Mouse (Mus musculus) layer of hippocampus, adult 2 months (tissue): Measurements from ENCODE around the gene Bco1. TPM values are rescaled to one million over a fixed set of nuclear protein-coding genes. Genes with fewer than 3 reads are reported as not detected.
A peak's percentile ranks its signal among the peaks of the same experiment; 100 is the strongest.

Source experiments
- DNase-seq, 2 experiments: peaks; one replicate each; pipeline ENCODE4 v3.0.0; 2022; ENCODE audit warnings: low spot score in 2 of 2
- H3K27ac ChIP-seq: fragments of 200-600 bp; 2 replicates; pipeline ENCODE4 v1.8.1; 2022
- H3K4me3 ChIP-seq: fragments of 200-600 bp; 2 replicates; pipeline ENCODE4 v1.8.1; 2022; ENCODE audit warnings: mild to moderate bottlenecking
- CTCF ChIP-seq: fragments of 200-600 bp; conservative IDR thresholded peaks from 2 replicates; pipeline ENCODE4 v1.8.1; 2022; ENCODE audit warnings: antibody characterized with exemption, mild to moderate bottlenecking, moderate library complexity
- long read RNA-seq, 2 experiments: library from polyadenylated mRNA; stranded (forward); transcript quantifications; one replicate each; pipeline ENCODE4 v2.0.0; 2021; ENCODE audit warnings: borderline mapping rate in 2 of 2
- total RNA-seq, 2 experiments: library from RNA; stranded (reverse); gene quantifications; 2 replicates each; pipeline ENCODE4 v1.2.3; 2021

Gene Bco1
- not detected for total RNA-seq
- long read RNA-seq, experiment 1: 0 reads
- long read RNA-seq, experiment 2: 0 reads

DNA sequence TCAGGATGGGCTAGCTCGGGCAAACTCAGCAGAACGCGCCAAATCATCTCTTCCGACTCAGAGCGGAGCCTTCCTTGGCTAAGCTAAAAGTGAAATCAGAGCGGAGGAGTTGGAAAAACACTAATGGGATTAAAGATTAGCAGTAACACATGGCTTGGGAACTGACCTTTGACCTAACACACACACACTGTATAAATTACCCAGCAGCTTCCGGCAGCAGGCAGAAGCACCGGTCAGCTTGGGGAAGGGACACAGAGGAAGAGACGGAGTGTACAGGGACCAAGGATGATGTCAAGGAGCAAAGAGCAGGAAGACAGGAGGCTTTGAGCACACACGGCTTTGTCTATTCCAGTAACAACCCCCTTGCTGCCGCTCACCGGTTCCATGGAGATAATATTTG lies at the start of gene Bco1:
Gene Bco1 (plus strand): TSS at position 208 of the 400 bp plus-strand sequence.
- Histone ChIP-seq H3K4me3 (no peak within 1 kb of the TSS), H3K27ac (no peak within 1 kb of the TSS)
- no peak for TF ChIP-seq CTCF
- no peak for DNase-seq

DNA sequence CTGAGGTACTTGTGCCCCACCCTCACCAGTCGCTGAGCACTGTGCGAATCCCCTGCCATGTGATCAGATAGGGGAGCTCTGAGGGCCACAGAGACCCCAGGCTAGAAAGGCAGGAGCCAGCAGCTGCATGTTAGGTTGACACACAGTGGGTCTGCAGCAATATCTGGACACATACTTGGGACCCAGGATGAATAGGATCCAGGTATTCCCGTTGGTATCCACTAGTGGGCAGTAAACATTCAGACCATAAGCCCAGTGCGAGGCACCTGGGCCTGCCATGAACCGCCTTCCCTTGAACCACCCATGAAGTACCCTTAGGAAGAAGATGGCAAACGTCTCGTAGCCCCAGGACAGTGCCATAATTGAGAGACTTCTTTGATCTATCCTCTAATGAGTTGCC lies 46.2 kb upstream of the Bco1 start:
- TF ChIP-seq CTCF: peak; percentile 35
- Histone ChIP-seq H3K27ac (no peak overlapping the region), H3K4me3 (no peak overlapping the region)
- no peak for DNase-seq

DNA sequence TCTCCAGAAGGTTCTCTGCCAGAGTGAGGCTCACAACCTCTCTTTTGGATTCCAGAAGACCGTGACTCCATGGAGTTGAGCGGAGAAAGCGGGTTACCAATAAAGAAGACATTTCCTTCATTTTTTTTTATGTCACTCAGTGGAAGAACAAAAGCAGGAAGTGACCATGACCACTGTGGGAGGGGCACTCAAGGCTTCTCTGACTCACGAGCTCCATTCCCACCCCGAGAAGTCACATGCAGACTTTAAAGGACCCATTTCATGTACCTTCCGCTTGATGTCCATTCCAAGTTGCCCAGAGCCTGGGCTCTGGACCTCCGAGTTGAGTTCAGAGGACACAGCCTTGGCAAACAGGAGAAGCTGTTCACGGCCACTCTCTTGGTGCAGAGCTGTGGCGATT lies 44.9 kb upstream of the Bco1 start:
- DNase-seq: no peak
- Histone ChIP-seq H3K27ac (no peak overlapping the region), H3K4me3 (no peak overlapping the region)
- TF ChIP-seq CTCF: no peak

DNA sequence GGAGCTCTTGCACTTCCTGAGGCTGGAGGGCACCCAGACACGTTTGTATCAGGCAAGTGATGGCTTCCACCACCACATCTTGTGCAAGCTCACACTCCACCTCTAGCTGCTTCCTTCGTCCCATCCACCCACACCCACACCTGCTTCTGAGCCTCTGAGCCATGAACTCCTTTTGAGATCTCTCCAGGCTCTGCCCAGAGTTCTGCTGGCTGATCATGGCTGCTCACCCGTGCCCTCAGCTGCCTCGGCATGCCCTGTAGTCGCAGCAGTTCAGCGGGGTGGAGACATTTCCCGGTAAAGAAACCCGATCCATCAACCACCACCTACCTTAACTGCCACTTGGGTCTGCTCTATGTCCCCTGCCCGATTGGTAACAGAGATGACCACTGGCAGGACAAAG lies 44.3 kb upstream of the Bco1 start:
- no peak overlapping the region for H3K4me3 ChIP-seq
- DNase-seq: no peak
- TF ChIP-seq CTCF: no peak
- no peak overlapping the region for H3K27ac ChIP-seq

DNA sequence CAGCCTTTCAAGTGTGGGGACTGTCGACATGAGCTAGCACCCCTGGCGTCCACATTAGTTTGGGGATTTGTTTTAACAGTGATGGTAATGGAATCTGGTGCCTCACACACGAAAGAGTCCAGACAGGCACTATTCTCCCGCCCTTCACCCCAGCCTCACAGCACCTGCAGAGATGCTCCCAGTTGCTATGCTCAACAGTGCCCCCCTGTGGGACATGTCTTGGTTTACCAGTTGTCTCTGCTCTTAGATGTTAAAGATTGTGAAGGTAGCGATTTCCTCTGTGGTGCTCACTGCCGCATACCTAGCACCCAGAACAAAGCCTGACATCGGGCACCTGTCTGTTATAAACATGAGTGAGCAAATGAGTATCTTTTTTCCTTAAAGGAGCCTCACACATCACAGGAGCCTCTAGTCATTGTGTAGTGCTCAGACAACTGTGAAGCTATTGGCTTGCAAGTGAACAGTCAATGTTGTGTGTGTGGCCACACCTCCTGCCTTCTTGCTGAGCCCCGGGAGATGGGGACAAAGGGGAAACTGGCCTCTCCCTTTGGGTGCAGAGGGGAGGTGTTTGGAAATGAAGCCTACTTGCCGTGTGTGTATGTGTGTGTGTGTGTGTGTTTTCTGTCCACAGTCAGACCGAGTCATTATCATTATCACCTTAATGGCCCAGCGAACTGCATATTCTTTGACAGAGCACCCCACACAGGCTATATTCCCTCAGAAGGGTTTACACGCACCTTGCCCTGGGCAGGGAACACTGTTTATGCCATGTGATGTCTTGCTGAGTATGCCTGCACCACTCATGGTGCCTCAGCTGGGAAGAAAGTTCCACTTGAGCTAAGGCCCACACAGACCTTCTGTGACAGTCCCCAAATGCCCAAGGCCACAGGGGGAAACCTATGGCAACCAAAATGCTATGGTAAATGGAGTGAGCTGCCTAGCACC lies 42.2 kb upstream of the Bco1 start:
- Histone ChIP-seq H3K27ac (no peak overlapping the region), H3K4me3 (no peak overlapping the region)
- TF ChIP-seq CTCF: peak; percentile 63
- no peak for DNase-seq

DNA sequence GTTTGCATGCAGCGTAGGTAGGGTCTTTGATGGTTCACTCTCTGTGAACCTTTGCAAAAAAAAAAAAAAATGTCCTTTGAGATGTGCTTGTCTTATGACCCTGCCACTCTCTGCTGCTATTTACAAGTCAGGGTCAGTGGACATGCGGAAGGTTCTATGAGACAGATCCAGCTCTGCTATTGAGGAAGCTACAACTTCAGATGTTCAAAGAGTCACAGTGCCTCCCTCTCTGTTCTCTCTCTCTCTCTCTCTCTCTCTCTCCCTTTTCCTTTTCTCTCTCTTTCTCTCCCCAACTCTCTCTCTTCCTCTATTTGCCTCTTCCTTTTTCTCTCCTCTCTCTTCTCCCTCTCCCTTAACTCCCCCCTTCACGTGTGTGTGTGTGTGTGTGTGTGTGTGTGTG lies 41.5 kb upstream of the Bco1 start:
- Histone ChIP-seq H3K27ac (no peak overlapping the region), H3K4me3 (no peak overlapping the region)
- no peak for DNase-seq
- no peak for TF ChIP-seq CTCF

DNA sequence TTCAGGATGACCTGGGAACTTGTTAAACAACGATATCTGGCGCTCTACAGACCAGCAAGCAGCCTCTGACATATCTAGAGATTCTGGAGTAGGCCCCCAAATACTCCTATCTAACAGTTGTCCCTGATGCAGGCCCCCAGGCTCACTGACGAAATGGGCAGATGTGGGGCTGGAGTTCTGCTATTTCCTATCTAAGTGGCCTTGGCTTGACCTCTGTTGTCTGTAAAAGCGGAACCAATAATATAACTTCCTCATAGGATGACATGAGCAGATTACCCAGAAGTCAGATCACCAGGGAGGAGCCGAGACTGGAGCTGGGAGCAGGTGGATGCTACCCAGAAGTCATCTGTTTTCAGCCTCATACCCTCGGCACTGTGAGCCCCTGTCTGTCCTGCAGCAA lies 40.6 kb upstream of the Bco1 start:
- no peak for DNase-seq
- H3K27ac ChIP-seq: no peak overlapping the region
- no peak for TF ChIP-seq CTCF
- no peak overlapping the region for H3K4me3 ChIP-seq

DNA sequence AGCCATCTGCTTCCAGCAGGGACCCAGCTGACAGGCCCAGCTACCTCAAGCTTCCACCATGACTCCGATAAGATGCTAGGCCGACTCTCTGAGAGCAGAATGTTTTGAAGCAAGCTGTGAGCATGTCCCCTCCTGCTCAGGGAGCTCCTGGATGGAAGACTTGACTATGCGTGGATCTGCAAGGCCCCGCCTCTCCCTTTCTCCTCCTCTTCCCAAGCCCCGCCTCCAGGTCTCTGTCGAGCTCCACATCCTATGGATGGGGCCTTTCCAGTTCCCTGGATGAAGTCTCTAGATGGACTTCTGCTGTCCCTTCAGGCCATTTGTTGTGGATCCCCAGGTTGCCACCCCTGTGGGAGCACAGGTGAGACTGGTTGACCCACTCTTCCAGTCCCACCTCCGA lies 36.6 kb upstream of the Bco1 start:
- no peak for TF ChIP-seq CTCF
- H3K4me3 ChIP-seq: no peak overlapping the region
- no peak overlapping the region for H3K27ac ChIP-seq
- DNase-seq: no peak

DNA sequence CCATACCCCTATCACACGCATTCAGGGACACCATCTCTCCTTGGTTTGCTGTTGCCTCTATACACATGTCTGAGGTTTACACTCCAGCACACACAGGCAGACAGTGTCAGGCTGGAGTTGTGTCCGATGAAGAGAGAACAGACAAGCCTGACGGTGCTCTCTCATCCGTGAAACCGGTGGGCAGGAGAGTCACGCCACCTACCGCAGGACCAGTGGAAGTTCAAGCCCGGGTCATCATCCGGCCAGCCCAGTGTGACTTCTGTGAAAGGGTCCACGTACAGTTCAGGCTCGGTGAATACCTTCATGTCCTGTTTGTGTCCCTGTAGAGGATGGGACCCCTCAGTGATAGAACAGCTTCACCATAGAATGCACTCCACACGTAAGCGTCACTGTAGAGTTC lies 35.3 kb upstream of the Bco1 start:
- no peak for TF ChIP-seq CTCF
- Histone ChIP-seq H3K27ac (no peak overlapping the region), H3K4me3 (no peak overlapping the region)
- no peak for DNase-seq

DNA sequence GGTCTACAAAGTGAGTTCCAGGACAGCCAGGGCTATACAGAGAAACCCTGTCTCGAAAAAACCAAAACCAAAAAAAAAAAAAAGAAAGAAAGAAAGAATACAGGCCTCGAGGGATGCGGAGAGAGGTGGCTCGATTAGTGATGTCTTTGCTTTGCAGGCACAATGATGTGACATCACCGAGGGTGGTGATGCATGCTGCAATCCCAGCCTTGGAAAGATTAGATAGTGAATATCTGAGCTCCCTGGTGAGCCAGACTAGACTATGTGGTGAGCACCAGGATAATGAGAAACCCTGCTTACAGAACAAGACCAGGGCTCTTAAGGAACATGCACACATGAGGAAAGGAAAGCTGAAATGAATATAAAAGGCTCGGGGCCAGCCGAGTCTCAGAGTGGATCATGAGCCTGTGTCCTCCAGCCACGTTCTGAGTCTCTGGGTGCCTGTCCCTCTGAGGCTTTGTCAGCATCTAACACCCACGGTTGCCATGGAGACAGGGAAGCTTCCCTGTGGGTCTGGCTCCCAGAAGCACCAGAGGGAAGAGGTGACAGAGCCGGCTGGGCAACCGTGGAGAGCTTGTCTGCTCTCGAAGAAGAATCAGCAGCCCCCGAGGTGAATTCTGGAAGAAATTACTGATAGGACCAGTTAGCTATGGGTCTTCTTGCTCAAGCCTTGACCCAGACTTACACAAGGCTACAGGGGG lies 34.3 kb upstream of the Bco1 start:
- Histone ChIP-seq H3K4me3 (no peak overlapping the region), H3K27ac (0 out of 2 replicates have a peak overlapping the region, but pooled peaks have one; percentile 15)
- peak; percentile 29 to 36 for DNase-seq
- no peak for TF ChIP-seq CTCF

DNA sequence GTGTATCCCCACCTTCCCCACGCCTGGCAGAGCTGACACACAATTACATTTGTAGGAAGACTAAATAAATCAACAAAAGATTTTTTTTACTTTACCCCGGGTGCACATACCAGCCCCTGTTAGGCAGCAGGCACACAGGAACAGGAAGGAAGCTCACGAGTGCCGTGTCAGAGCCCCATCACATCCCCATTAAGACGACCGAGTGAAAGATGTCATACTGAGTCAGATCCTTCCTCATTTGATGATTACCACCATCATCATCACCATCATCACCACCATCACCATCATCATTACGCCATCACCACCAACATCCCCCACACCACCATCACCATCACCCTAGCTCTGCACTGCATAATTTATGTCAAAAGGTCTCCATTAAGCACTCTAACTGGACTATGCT lies 28.7 kb upstream of the Bco1 start:
- TF ChIP-seq CTCF: no peak
- DNase-seq: no peak
- peak overlapping the region; percentile 46; the same call in 1 of the 2 replicates for H3K27ac ChIP-seq
- no peak overlapping the region for H3K4me3 ChIP-seq

DNA sequence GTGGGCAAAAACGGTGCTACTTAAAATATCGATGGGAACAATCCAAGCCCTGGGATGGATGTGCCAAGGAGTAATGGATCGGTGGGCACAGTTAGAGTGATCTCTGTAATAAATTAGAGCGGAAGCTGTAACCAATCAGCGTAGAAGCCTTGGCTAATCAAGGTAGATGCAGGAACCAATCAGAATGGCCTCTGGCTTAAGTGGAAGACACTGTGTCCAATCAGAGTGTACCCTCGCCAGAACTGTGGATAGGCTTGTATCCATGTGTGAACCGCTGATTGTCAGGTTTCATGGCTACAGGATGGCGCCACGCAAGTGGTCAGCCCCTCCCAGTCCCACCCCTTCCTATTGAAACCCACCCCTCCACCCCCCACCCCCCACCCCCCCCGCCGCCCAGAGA lies 28.3 kb upstream of the Bco1 start:
- no peak for DNase-seq
- H3K4me3 ChIP-seq: no peak overlapping the region
- TF ChIP-seq CTCF: no peak
- H3K27ac ChIP-seq: no peak overlapping the region

DNA sequence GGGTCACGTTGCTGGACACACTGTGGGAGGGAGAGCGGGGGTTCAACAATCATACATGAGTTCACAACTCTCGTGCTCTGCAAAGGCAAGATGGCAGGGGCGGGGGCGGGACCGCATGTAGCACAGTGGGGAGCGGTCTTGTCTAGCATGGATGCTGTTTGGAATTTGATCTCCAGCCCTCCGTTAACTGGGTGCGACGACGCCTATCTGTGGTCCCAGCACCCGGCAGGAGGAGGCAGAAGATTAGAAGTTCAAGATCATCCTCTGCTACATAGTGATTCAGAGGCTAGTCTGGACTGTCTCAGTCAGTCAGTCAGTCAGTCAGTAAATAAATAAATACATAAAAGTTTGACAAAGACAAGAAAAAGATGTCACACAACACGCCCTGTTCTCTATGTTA lies 27.4 kb upstream of the Bco1 start:
- DNase-seq: no peak
- TF ChIP-seq CTCF: no peak
- Histone ChIP-seq H3K27ac (no peak overlapping the region), H3K4me3 (no peak overlapping the region)
